Mouse (Mus musculus) adrenal gland, adult (tissue): ENCODE measurements around the gene S100a11.

Experiments used
- DNase-seq, 2 experiments: peaks; one replicate each; pipeline ENCODE4 v3.0.0; 2022 to 2023; ENCODE audit warnings: low spot score in 1 of 2; ENCODE audit not compliant: inconsistent age in 2 of 2

S100a11 gene

GRCm38 (mm10) chr3:93556599-93556998 lies 36.3 kb downstream of the S100a11 start:
- peak in 1 of 2 experiments; percentile 53 for DNase-seq

- DNase-seq = no peak
Measured at GRCm38 (mm10) chr3:93557471-93557870, 37.2 kb downstream of the S100a11 start.

GRCm38 (mm10) chr3:93559961-93560360 lies 39.7 kb downstream of the S100a11 start:
- no peak for DNase-seq

GRCm38 (mm10) chr3:93562372-93562771 lies 42.1 kb downstream of the S100a11 start:
- DNase-seq = no peak

- no peak for DNase-seq
Measured at GRCm38 (mm10) chr3:93563216-93563615, 42.9 kb downstream of the S100a11 start.

- peak in 1 of 2 experiments; percentile 20 for DNase-seq
Measured at GRCm38 (mm10) chr3:93566892-93567291, 46.6 kb downstream of the S100a11 start.

GRCm38 (mm10) chr3:93567721-93568120 lies 47.4 kb downstream of the S100a11 start:
- peak in 1 of 2 experiments; percentile 40 for DNase-seq

- DNase-seq = peak; percentile 48 to 92
Measured at GRCm38 (mm10) chr3:93568428-93569040, 48.2 kb downstream of the S100a11 start.

- DNase-seq = no peak
Measured at GRCm38 (mm10) chr3:93569046-93569445, 48.8 kb downstream of the S100a11 start.

- DNase-seq = peak; percentile 73 to 90
Measured at GRCm38 (mm10) chr3:93572058-93572791, 51.9 kb downstream of the S100a11 start.
